Mouse (Mus musculus): ENCODE results near the gene F830045P16Rik. TPM values are rescaled to one million over a fixed set of nuclear protein-coding genes. Genes with fewer than 3 reads are reported as not detected.

The F830045P16Rik gene
- polyA plus RNA-seq, 1 experiment from 2014 or later = 0.08 TPM

- Histone ChIP-seq H3K27me3 (peaks cover 13% of the 10 kb centered on the region), H3K9ac (no peak overlapping the region), H3K4me2 (no peak overlapping the region), H3K4me1 (peaks cover 4% of the 10 kb centered on the region), H3K36me3 (no peaks in the 10 kb centered on the region), H3K4me3 (replicated peaks) (no peak overlapping the region), H3K9me3 (replicated peaks) (no peaks in the 10 kb centered on the region), H3K27ac (no peak overlapping the region)
- ATAC-seq (replicated peaks; ENCODE audit: low FRiP score) = no peak
- WGBS = 85% methylated on average over 7 of the region's 7 CpGs
Measured at GRCm38 (mm10) chr2:129569120-129569519, 32.7 kb upstream of the F830045P16Rik start.

DNA sequence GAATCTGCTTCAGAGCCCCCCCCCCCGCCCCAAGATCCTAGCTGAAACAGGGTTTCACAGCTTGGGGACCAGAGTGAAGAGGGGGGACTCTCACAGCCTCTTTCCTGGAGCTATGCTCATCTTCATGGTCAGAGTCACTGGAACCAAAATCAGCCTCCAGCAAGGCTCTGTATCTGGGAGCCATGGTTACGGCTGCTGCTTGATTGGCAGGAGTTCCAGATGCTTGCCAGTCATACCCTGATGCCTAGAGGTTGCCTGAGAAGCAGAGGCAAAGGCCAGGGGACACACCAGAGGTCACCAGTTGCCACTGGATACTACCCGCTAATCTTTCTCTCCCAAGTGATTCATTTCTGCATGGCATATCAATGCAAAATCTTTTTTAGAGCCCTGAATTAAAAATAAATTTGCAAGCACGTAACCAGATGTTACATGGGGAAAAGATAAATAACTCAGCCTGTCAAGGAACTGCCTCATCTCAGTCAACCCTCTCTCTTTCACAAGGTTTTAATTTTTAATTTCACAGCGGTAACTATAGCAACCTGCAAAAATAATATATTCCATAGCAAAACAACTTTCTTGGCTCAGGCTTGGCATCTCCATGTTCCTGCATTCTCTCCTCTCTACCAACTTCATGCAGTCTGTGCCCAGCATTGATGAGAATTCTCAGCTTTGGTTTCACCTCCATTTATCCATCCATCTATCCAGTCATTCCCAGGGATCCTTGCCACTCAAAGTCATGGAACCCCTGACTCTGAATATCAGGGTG is 27.7 kb upstream of the F830045P16Rik start:
- no peak overlapping the region for H3K4me3 ChIP-seq (replicated peaks)
- peaks cover 2% of the 10 kb centered on the region; the same call in 1 of the 2 replicates for H3K4me1 ChIP-seq
- WGBS = 76% methylated on average over 5 of the region's 5 CpGs
- H3K4me2 ChIP-seq = no peak overlapping the region
- no peaks in the 10 kb centered on the region for H3K36me3 ChIP-seq
- no peaks in the 10 kb centered on the region for H3K9me3 ChIP-seq (replicated peaks)
- no peak overlapping the region for H3K9ac ChIP-seq
- H3K27ac ChIP-seq = no peak overlapping the region
- ATAC-seq (replicated peaks; ENCODE audit: low FRiP score) = no peak
- no peaks in the 10 kb centered on the region for H3K27me3 ChIP-seq

DNA sequence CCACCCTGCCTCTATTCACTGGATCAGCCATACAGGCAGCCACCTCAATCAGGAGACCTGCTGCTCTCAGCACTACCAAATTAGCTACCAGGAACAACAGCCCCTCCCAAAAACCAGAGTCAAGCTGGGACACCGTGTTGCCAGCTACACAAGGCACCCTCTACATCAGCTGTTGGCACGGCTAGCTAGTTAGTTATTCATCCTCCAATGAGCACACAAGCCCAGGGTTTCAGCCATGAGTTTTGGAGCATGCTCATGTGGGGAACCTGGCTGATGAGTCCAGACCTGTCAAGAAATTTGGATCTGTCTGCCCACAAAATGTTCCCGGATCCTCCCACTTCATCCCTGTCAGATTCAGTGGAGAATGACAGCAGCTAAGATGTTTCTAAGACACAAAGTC is 25.4 kb upstream of the F830045P16Rik start:
- 65% methylated on average over 3 of the region's 3 CpGs for WGBS

DNA sequence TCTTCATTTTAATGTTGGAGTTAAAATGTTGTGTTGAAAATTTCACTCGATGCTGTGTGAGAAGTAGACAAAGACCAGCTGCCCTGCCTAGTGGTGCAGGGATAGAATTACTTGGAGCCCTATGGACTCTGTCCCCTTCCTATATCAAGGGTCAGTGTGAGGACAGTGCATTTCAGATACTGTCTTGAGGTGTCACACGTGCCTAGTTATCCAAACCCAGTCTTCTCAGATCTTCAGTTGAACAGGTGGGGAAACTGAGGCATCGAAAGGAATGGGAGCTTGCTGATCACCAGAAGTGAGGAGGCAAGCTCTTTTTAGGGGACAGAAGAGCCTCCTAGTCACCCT is 22.4 kb upstream of the F830045P16Rik start:
- no peak for ATAC-seq (replicated peaks; ENCODE audit: low FRiP score)
- Histone ChIP-seq H3K4me3 (replicated peaks) (no peak overlapping the region), H3K9ac (no peak overlapping the region), H3K4me2 (no peak overlapping the region), H3K27me3 (no peaks in the 10 kb centered on the region), H3K27ac (no peak overlapping the region), H3K4me1 (peaks cover 9% of the 10 kb centered on the region; the same call in 1 of the 2 replicates), H3K9me3 (replicated peaks) (no peaks in the 10 kb centered on the region), H3K36me3 (no peaks in the 10 kb centered on the region)
- 52% methylated on average over 3 of the region's 3 CpGs for WGBS

More for the DNA sequence above, 25.4 kb upstream of the F830045P16Rik start:
- Histone ChIP-seq H3K4me3 (replicated peaks) (no peak overlapping the region), H3K27me3 (no peaks in the 10 kb centered on the region), H3K36me3 (no peaks in the 10 kb centered on the region), H3K4me2 (no peak overlapping the region), H3K4me1 (peaks cover 9% of the 10 kb centered on the region; the same call in 1 of the 2 replicates), H3K27ac (no peak overlapping the region), H3K9me3 (replicated peaks) (no peaks in the 10 kb centered on the region), H3K9ac (no peak overlapping the region)
- no peak for ATAC-seq (replicated peaks; ENCODE audit: low FRiP score)

DNA sequence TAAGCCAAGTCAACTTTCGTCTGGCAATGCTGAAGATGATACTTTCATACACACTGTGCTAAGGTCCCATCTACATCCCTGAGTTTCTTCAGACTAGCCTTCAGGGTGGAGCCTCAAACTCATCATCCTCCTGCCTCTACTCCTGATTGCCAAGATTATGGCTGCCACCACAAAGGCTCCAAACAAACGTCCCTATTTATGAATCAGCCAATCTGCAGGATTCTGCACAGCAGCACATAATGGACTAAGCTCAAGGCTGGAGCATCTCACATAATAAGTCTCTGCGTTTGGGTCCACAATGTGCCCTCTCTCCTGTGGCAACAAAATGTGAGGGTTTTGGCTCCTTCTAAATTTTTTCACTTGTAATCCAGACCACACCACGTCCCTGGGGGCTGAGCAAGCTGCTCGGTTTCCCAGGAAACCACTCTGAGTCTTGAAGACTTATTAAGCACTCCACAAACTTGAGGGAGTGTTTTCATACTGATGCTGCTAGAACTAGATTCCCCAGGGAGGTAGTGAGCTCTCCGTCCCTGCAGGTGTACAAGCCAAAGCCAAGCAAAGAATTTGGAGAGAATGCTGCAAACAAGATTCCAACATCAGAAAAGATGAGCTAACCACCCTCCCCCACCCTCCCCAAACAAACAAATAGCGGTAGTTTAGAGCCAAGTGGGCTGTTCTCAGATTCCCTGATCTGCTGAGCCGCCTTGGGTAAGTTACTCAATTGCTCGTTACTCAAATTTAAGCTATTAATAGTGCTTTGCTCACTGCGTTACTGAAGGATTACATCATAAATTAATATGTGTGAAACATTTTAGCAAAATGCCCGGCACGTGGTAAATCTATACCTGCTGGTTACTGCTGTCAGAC is 21.8 kb upstream of the F830045P16Rik start:
- H3K27me3 ChIP-seq = no peaks in the 10 kb centered on the region
- no peak overlapping the region for H3K4me3 ChIP-seq (replicated peaks)
- H3K36me3 ChIP-seq = no peaks in the 10 kb centered on the region
- no peak overlapping the region for H3K4me2 ChIP-seq
- no peak overlapping the region for H3K27ac ChIP-seq
- H3K4me1 ChIP-seq = peaks cover 9% of the 10 kb centered on the region; the same call in 1 of the 2 replicates
- no peaks in the 10 kb centered on the region for H3K9me3 ChIP-seq (replicated peaks)
- no peak for ATAC-seq (replicated peaks; ENCODE audit: low FRiP score)
- no peak overlapping the region for H3K9ac ChIP-seq
- WGBS = 44% methylated on average over 12 of the region's 12 CpGs

GRCm38 (mm10) chr2:129556081-129556480 is 19.7 kb upstream of the F830045P16Rik start:
- 77% methylated on average over 6 of the region's 6 CpGs for WGBS
- no peak for ATAC-seq (replicated peaks; ENCODE audit: low FRiP score)

GRCm38 (mm10) chr2:129550781-129551180 is 14.4 kb upstream of the F830045P16Rik start:
- Histone ChIP-seq H3K4me2 (no peak overlapping the region), H3K4me1 (peaks cover 3% of the 10 kb centered on the region; the same call in 1 of the 2 replicates), H3K9me3 (replicated peaks) (no peaks in the 10 kb centered on the region), H3K27ac (no peak overlapping the region), H3K27me3 (no peaks in the 10 kb centered on the region), H3K4me3 (replicated peaks) (no peak overlapping the region), H3K9ac (no peak overlapping the region), H3K36me3 (no peaks in the 10 kb centered on the region)
- ATAC-seq (replicated peaks; ENCODE audit: low FRiP score) = no peak
- WGBS = 75% methylated on average over 2 of the region's 2 CpGs

More at GRCm38 (mm10) chr2:129556081-129556480, 19.7 kb upstream of the F830045P16Rik start:
- Histone ChIP-seq H3K36me3 (no peaks in the 10 kb centered on the region), H3K4me3 (replicated peaks) (no peak overlapping the region), H3K9me3 (replicated peaks) (no peaks in the 10 kb centered on the region), H3K9ac (no peak overlapping the region), H3K27ac (no peak overlapping the region), H3K27me3 (no peaks in the 10 kb centered on the region), H3K4me2 (no peak overlapping the region), H3K4me1 (peaks cover 9% of the 10 kb centered on the region; the same call in 1 of the 2 replicates)

- Histone ChIP-seq H3K27ac (no peak overlapping the region), H3K4me3 (replicated peaks) (no peak overlapping the region), H3K9ac (no peak overlapping the region), H3K36me3 (no peaks in the 10 kb centered on the region), H3K27me3 (no peaks in the 10 kb centered on the region), H3K4me2 (no peak overlapping the region), H3K9me3 (replicated peaks) (no peaks in the 10 kb centered on the region), H3K4me1 (peaks cover 3% of the 10 kb centered on the region; the same call in 1 of the 2 replicates)
- ATAC-seq (replicated peaks; ENCODE audit: low FRiP score) = no peak
- WGBS = 32% methylated on average over 9 of the region's 9 CpGs
Measured at GRCm38 (mm10) chr2:129549537-129550135, 13.2 kb upstream of the F830045P16Rik start.

GRCm38 (mm10) chr2:129546772-129547171 is 10.4 kb upstream of the F830045P16Rik start:
- WGBS = 36% methylated on average over 3 of the region's 3 CpGs
- Histone ChIP-seq H3K9me3 (replicated peaks) (no peaks in the 10 kb centered on the region), H3K4me1 (peaks cover 3% of the 10 kb centered on the region; the same call in 1 of the 2 replicates), H3K4me3 (replicated peaks) (no peak overlapping the region), H3K27me3 (no peaks in the 10 kb centered on the region), H3K36me3 (no peaks in the 10 kb centered on the region), H3K4me2 (no peak overlapping the region), H3K9ac (no peak overlapping the region), H3K27ac (no peak overlapping the region)
- no peak for ATAC-seq (replicated peaks; ENCODE audit: low FRiP score)

- H3K4me2 ChIP-seq = no peak overlapping the region
- no peaks in the 10 kb centered on the region for H3K36me3 ChIP-seq
- no peak overlapping the region for H3K27ac ChIP-seq
- 76% methylated on average over 7 of the region's 7 CpGs for WGBS
- H3K4me1 ChIP-seq = peaks cover 3% of the 10 kb centered on the region; the same call in 1 of the 2 replicates
- H3K4me3 ChIP-seq (replicated peaks) = no peak overlapping the region
- H3K9ac ChIP-seq = no peak overlapping the region
- ATAC-seq (replicated peaks; ENCODE audit: low FRiP score) = no peak
- no peaks in the 10 kb centered on the region for H3K27me3 ChIP-seq
- H3K9me3 ChIP-seq (replicated peaks) = no peaks in the 10 kb centered on the region
Measured at GRCm38 (mm10) chr2:129545596-129545995, 9.2 kb upstream of the F830045P16Rik start.

- H3K4me3 ChIP-seq (replicated peaks) = no peak overlapping the region
- H3K27me3 ChIP-seq = no peaks in the 10 kb centered on the region
- ATAC-seq (replicated peaks; ENCODE audit: low FRiP score) = no peak
- peaks cover 5% of the 10 kb centered on the region; the same call in 1 of the 2 replicates for H3K4me1 ChIP-seq
- no peak overlapping the region for H3K9ac ChIP-seq
- no peaks in the 10 kb centered on the region for H3K9me3 ChIP-seq (replicated peaks)
- 82% methylated on average over 3 of the region's 3 CpGs for WGBS
- H3K27ac ChIP-seq = no peak overlapping the region
- no peaks in the 10 kb centered on the region for H3K36me3 ChIP-seq
- no peak overlapping the region for H3K4me2 ChIP-seq
Measured at GRCm38 (mm10) chr2:129544919-129545318, 8.5 kb upstream of the F830045P16Rik start.

- peaks cover 4% of the 10 kb centered on the region; the same call in 1 of the 2 replicates for H3K4me1 ChIP-seq
- H3K9ac ChIP-seq = no peak overlapping the region
- no peaks in the 10 kb centered on the region for H3K27me3 ChIP-seq
- no peak overlapping the region for H3K4me2 ChIP-seq
- H3K4me3 ChIP-seq (replicated peaks) = no peak overlapping the region
- no peaks in the 10 kb centered on the region for H3K9me3 ChIP-seq (replicated peaks)
- H3K36me3 ChIP-seq = no peaks in the 10 kb centered on the region
- 59% methylated on average over 4 of the region's 4 CpGs for WGBS
- H3K27ac ChIP-seq = no peak overlapping the region
- ATAC-seq (replicated peaks; ENCODE audit: low FRiP score) = peak; percentile 72; the same call in 1 of the 2 replicates
Measured at GRCm38 (mm10) chr2:129544448-129544847, 8.0 kb upstream of the F830045P16Rik start.
